Mouse (Mus musculus) adrenal gland (tissue): ENCODE results near the gene Stoml1.

Source experiments
- intact Hi-C: fragments of 180-260 bp; cut with DNase I; formaldehyde crosslinking; loops from one replicate; pipeline ENCODE4 v1.15.1; 2025
- long read RNA-seq, 2 experiments: library from polyadenylated mRNA; unstranded; transcript quantifications; one replicate each; pipeline ENCODE4 v2.0.0; 2020; ENCODE audit warnings: borderline replicate concordance in 1 of 2; ENCODE audit not compliant: insufficient replicate concordance in 1 of 2

The Stoml1 gene
- long read RNA-seq, experiment 1, transcript Stoml1-201 (7 exons, 1,984 nt): major isoform, 15 of 39 reads
- long read RNA-seq, experiment 1, partial matches to known transcripts: 12 of 39 reads
- long read RNA-seq, experiment 1, other reads (novel, unspliced or antisense): 8 of 39 reads
- long read RNA-seq, experiment 2, transcript Stoml1-201 (7 exons, 1,984 nt): major isoform, 14 of 26 reads
- long read RNA-seq, experiment 2, partial matches to known transcripts: 7 of 26 reads
- long read RNA-seq, experiment 2, other reads (novel, unspliced or antisense): 4 of 26 reads

GRCm38 (mm10) chr9:58253033-58253804 is at the start of gene Stoml1:
Gene Stoml1 (plus strand): TSS chr9:58253164.
- intact Hi-C loops: no loop called here

- intact Hi-C loops: loop anchor here (1.0 kb wide), 1 partner anchor 165 kb away; no protein-coding TSS in a partner anchor
Observed at GRCm38 (mm10) chr9:58203516-58204447, 49.2 kb upstream of the Stoml1 start, which contains the start of the genes Islr and Islr2. Gene Islr (minus strand): TSS chr9:58204306. Gene Islr2 (minus strand): TSS chr9:58204319.

GRCm38 (mm10) chr9:58204448-58205000 is 48.4 kb upstream of the Stoml1 start:
- intact Hi-C loops: no loop called here

- intact Hi-C loops: no loop called here
Observed at GRCm38 (mm10) chr9:58206013-58206412, 47.0 kb upstream of the Stoml1 start.

GRCm38 (mm10) chr9:58209462-58210303 is 43.3 kb upstream of the Stoml1 start:
- intact Hi-C loops: loop anchor here (10.0 kb wide), 1 partner anchor 265 kb away; the partner anchor contains the start of gene Sema7a

- intact Hi-C loops: loop anchor here (10.0 kb wide), 1 partner anchor 265 kb away; the partner anchor contains the start of gene Sema7a
Observed at GRCm38 (mm10) chr9:58210304-58210627, 42.7 kb upstream of the Stoml1 start.

GRCm38 (mm10) chr9:58213377-58213776 is 39.6 kb upstream of the Stoml1 start:
- intact Hi-C loops: loop anchor here (10.0 kb wide), 1 partner anchor 269 kb away; the partner anchor contains the start of gene Sema7a

- intact Hi-C loops: loop anchor here (10.0 kb wide), 1 partner anchor 269 kb away; the partner anchor contains the start of gene Sema7a
Observed at GRCm38 (mm10) chr9:58213865-58214264, 39.1 kb upstream of the Stoml1 start.

- intact Hi-C loops: loop anchor here (10.0 kb wide), 1 partner anchor 270 kb away; the partner anchor contains the start of gene Sema7a
Observed at GRCm38 (mm10) chr9:58214519-58215180, 38.3 kb upstream of the Stoml1 start.

- intact Hi-C loops: loop anchor here (10.0 kb wide), 1 partner anchor 272 kb away; the partner anchor contains the start of gene Sema7a
Observed at GRCm38 (mm10) chr9:58216402-58216801, 36.6 kb upstream of the Stoml1 start.

- intact Hi-C loops: loop anchor here (10.0 kb wide), 1 partner anchor 274 kb away; the partner anchor contains the start of gene Sema7a
Observed at GRCm38 (mm10) chr9:58218539-58218938, 34.4 kb upstream of the Stoml1 start.

GRCm38 (mm10) chr9:58220218-58220903 is 32.6 kb upstream of the Stoml1 start:
- intact Hi-C loops: no loop called here

- intact Hi-C loops: loop anchor here (1.0 kb wide), 1 partner anchor 23 kb away; no protein-coding TSS in a partner anchor
Observed at GRCm38 (mm10) chr9:58224356-58224755, 28.6 kb upstream of the Stoml1 start.

- intact Hi-C loops: loop anchor here (5.0 kb wide), 2 partner anchors 41 to 56 kb away; no protein-coding TSS in a partner anchor
Observed at GRCm38 (mm10) chr9:58225915-58226913, 26.8 kb upstream of the Stoml1 start.

GRCm38 (mm10) chr9:58228777-58229466 is 24.0 kb upstream of the Stoml1 start:
- intact Hi-C loops: loop anchor here (5.0 kb wide), 2 partner anchors 38 to 53 kb away; no protein-coding TSS in a partner anchor

GRCm38 (mm10) chr9:58231746-58232145 is 21.2 kb upstream of the Stoml1 start:
- intact Hi-C loops: no loop called here
